Mouse (Mus musculus): ENCODE measurements around the gene Arfip1. TPM values are rescaled to one million over a fixed set of nuclear protein-coding genes. Genes with fewer than 3 reads are reported as not detected.

The Arfip1 gene
- polyA plus RNA-seq, 1 experiment from 2014 or later: 32.2 TPM

DNA sequence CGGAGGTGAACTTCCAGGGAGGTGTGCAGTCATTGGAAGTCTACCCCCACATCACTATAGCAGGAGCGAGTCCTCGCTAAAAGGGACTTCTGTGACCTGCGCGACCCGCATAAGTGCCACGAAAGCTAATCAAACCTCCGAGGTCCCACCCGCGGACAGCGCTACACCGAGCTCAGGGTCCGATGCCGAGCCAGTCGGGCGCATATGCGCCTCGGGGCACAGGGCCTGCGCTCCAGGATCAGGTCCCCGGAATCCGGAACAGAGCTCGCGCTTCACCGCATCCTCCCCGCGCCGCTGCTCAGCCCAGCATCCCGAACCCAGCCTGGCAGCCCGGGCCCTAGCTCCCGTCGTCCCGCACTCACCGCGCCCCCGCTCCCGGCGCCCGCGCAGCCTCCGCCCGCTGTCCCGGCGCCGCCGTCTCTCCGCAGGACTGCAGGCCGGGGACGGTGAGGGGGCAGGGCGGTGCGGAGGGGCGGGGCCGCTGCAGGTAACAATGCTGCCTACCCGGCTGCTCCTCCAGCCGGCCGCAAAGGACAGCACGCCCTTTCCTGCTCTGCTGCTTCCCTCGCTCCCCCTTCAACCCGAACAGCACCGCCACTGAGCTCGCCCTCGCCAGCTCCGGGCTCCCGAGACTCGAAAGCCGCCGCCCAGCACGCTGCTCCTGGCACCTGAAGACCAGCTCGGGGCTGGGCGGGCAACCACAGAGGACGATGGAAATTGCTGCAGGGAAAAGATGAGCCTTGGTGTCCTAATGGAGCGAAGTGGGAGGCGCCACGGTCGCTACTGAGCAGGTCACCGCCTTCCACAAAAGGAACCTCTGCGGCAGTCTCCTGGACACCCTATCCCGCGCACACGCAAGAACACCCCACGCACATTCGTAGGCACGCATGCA, 102.2 kb downstream of the Arfip1 start, which contains the start of gene Fhdc1:
Gene Fhdc1, minus strand, starts transcription at position 424 of the 892 bp plus-strand sequence.
- H3K9me3 ChIP-seq (replicated peaks): no peaks in the 10 kb centered on the region
- H3K36me3 ChIP-seq: no peaks in the 10 kb centered on the region
- peak within 1 kb of the TSS; percentile 77 for H3K27ac ChIP-seq (replicated peaks)
- peaks cover 84% of the 10 kb centered on the region for H3K27me3 ChIP-seq (ENCODE audit: low read depth, poor library complexity, severe bottlenecking)
- peak within 1 kb of the TSS; percentile 78 for H3K4me3 ChIP-seq
- DNase-seq (ENCODE audit: low spot score): peak; percentile 75
- under 1% methylated on average over 82 of the region's 82 CpGs for WGBS
- peaks cover 44% of the 10 kb centered on the region for H3K4me1 ChIP-seq

GRCm38 (mm10) chr3:84479293-84480005, 103.0 kb downstream of the Arfip1 start:
- H3K27ac ChIP-seq (replicated peaks): peak overlapping the region; percentile 77
- WGBS: under 1% methylated on average over 61 of the region's 61 CpGs

GRCm38 (mm10) chr3:84478896-84479292, 103.5 kb downstream of the Arfip1 start:
- 0 out of 2 replicates have a peak overlapping the region, but pooled peaks have one; percentile 77 for H3K27ac ChIP-seq (replicated peaks)
- peaks cover 43% of the 10 kb centered on the region for H3K4me1 ChIP-seq
- H3K36me3 ChIP-seq: no peaks in the 10 kb centered on the region
- H3K9me3 ChIP-seq (replicated peaks): no peaks in the 10 kb centered on the region
- H3K27me3 ChIP-seq (ENCODE audit: low read depth, poor library complexity, severe bottlenecking): peaks cover 88% of the 10 kb centered on the region
- DNase-seq (ENCODE audit: low spot score): no peak
- WGBS: 2% methylated on average over 12 of the region's 12 CpGs
- H3K4me3 ChIP-seq: peak overlapping the region; percentile 78

More at GRCm38 (mm10) chr3:84479293-84480005, 103.0 kb downstream of the Arfip1 start:
- H3K9me3 ChIP-seq (replicated peaks): no peaks in the 10 kb centered on the region
- peak; percentile 71 for DNase-seq (ENCODE audit: low spot score)
- H3K36me3 ChIP-seq: no peaks in the 10 kb centered on the region
- H3K27me3 ChIP-seq (ENCODE audit: low read depth, poor library complexity, severe bottlenecking): peaks cover 88% of the 10 kb centered on the region
- peaks cover 43% of the 10 kb centered on the region for H3K4me1 ChIP-seq
- peak overlapping the region; percentile 78 for H3K4me3 ChIP-seq

GRCm38 (mm10) chr3:84478195-84478594, 104.2 kb downstream of the Arfip1 start:
- 5% methylated on average over 7 of the region's 7 CpGs for WGBS
- no peak for DNase-seq (ENCODE audit: low spot score)
- H3K36me3 ChIP-seq: no peaks in the 10 kb centered on the region
- peaks cover 83% of the 10 kb centered on the region for H3K27me3 ChIP-seq (ENCODE audit: low read depth, poor library complexity, severe bottlenecking)
- peaks cover 50% of the 10 kb centered on the region for H3K4me1 ChIP-seq
- peak overlapping the region; percentile 78; the same call in 1 of the 2 replicates for H3K4me3 ChIP-seq
- H3K27ac ChIP-seq (replicated peaks): no peak overlapping the region
- H3K9me3 ChIP-seq (replicated peaks): no peaks in the 10 kb centered on the region

GRCm38 (mm10) chr3:84477498-84477897, 104.9 kb downstream of the Arfip1 start:
- no peaks in the 10 kb centered on the region for H3K9me3 ChIP-seq (replicated peaks)
- no peak overlapping the region for H3K4me3 ChIP-seq
- no peak overlapping the region for H3K27ac ChIP-seq (replicated peaks)
- H3K36me3 ChIP-seq: no peaks in the 10 kb centered on the region
- peaks cover 76% of the 10 kb centered on the region for H3K27me3 ChIP-seq (ENCODE audit: low read depth, poor library complexity, severe bottlenecking)
- 88% methylated on average over 1 of the region's 1 CpGs for WGBS
- DNase-seq (ENCODE audit: low spot score): no peak
- peaks cover 53% of the 10 kb centered on the region for H3K4me1 ChIP-seq

GRCm38 (mm10) chr3:84474981-84475775, 107.2 kb downstream of the Arfip1 start:
- H3K4me1 ChIP-seq: peaks cover 33% of the 10 kb centered on the region
- H3K9me3 ChIP-seq (replicated peaks): no peaks in the 10 kb centered on the region
- 92% methylated on average over 12 of the region's 12 CpGs for WGBS
- peaks cover 53% of the 10 kb centered on the region for H3K27me3 ChIP-seq (ENCODE audit: low read depth, poor library complexity, severe bottlenecking)
- no peak overlapping the region for H3K4me3 ChIP-seq
- DNase-seq (ENCODE audit: low spot score): no peak
- H3K36me3 ChIP-seq: no peaks in the 10 kb centered on the region
- no peak overlapping the region for H3K27ac ChIP-seq (replicated peaks)

DNA sequence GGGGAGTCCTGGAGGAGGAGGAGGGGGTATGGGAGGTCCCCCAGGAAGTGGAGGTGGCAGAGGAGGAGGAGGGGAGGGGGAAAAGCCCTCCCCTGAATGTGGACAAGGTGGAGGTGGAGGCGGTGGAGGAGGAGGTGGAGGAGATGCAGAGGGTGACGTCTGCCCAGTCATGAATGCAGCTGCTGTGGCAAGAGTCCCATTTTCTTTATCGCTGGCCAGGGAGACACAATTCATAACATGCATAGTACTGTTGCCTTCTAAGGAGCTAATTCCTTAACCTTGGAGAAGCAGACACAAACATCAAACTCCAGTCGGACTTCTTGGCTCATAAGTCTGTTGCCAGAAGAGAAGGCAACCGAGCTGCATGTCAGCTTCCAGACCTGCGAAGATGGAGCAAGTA, 108.0 kb downstream of the Arfip1 start:
- H3K27ac ChIP-seq (replicated peaks): no peak overlapping the region
- DNase-seq (ENCODE audit: low spot score): no peak
- H3K9me3 ChIP-seq (replicated peaks): no peaks in the 10 kb centered on the region
- H3K27me3 ChIP-seq (ENCODE audit: low read depth, poor library complexity, severe bottlenecking): peaks cover 45% of the 10 kb centered on the region
- H3K4me1 ChIP-seq: peaks cover 26% of the 10 kb centered on the region
- no peak overlapping the region for H3K4me3 ChIP-seq
- WGBS: 86% methylated on average over 6 of the region's 6 CpGs
- H3K36me3 ChIP-seq: no peaks in the 10 kb centered on the region

GRCm38 (mm10) chr3:84472955-84473354, 109.5 kb downstream of the Arfip1 start:
- WGBS: 74% methylated on average over 5 of the region's 5 CpGs
- Histone ChIP-seq H3K27me3 (ENCODE audit: low read depth, poor library complexity, severe bottlenecking) (peaks cover 35% of the 10 kb centered on the region), H3K27ac (replicated peaks) (no peak overlapping the region), H3K4me1 (peaks cover 17% of the 10 kb centered on the region), H3K9me3 (replicated peaks) (no peaks in the 10 kb centered on the region), H3K36me3 (no peaks in the 10 kb centered on the region), H3K4me3 (no peak overlapping the region)
- no peak for DNase-seq (ENCODE audit: low spot score)

GRCm38 (mm10) chr3:84472527-84472926, 109.9 kb downstream of the Arfip1 start:
- no peak overlapping the region for H3K27ac ChIP-seq (replicated peaks)
- no peak overlapping the region for H3K4me3 ChIP-seq
- H3K27me3 ChIP-seq (ENCODE audit: low read depth, poor library complexity, severe bottlenecking): peaks cover 31% of the 10 kb centered on the region
- no peak for DNase-seq (ENCODE audit: low spot score)
- H3K36me3 ChIP-seq: no peaks in the 10 kb centered on the region
- no peaks in the 10 kb centered on the region for H3K9me3 ChIP-seq (replicated peaks)
- H3K4me1 ChIP-seq: peaks cover 21% of the 10 kb centered on the region
- WGBS: 67% methylated on average over 3 of the region's 3 CpGs

DNA sequence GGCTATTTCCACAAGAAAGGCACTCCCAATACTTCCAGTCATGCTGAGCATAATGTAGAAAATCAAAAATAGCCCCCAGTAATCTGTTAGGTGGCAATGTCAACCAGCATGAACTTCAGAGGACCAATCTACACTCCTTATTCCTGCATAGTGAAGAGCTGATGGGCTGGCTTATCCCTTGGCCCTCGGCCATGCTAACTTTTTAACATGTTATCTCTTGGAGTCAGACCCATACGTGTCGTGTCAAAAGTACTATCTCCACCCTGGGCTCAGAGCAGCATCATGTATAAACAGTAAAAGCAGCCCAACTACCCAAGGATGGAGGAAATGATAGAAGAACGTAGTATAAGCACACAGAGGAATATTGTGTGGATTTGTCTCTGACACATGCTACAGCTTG, 111.3 kb downstream of the Arfip1 start:
- no peak overlapping the region for H3K4me3 ChIP-seq
- no peak overlapping the region for H3K27ac ChIP-seq (replicated peaks)
- no peaks in the 10 kb centered on the region for H3K9me3 ChIP-seq (replicated peaks)
- WGBS: 89% methylated on average over 4 of the region's 4 CpGs
- no peak for DNase-seq (ENCODE audit: low spot score)
- no peaks in the 10 kb centered on the region for H3K36me3 ChIP-seq
- peaks cover 24% of the 10 kb centered on the region for H3K4me1 ChIP-seq
- H3K27me3 ChIP-seq (ENCODE audit: low read depth, poor library complexity, severe bottlenecking): peaks cover 17% of the 10 kb centered on the region

DNA sequence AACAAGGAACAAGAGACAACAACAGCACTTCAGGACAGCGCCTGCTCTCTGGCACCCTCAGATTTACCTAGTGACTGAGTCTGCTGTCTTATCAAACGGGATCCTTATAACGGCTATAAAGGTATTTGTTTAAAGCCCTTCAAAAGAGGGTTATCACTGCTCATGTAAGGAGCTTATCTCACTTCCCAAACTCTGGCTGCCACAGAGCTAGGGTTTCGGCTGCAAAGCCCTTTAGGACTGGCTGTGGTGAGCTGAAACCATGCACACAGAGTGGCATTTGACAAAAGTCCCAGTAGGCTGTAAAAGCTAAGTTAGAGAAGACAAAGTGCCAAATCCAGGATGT, 114.3 kb downstream of the Arfip1 start:
- Histone ChIP-seq H3K4me3 (no peak overlapping the region), H3K9me3 (replicated peaks) (no peaks in the 10 kb centered on the region), H3K4me1 (peaks cover 20% of the 10 kb centered on the region), H3K27me3 (ENCODE audit: low read depth, poor library complexity, severe bottlenecking) (peaks cover 4% of the 10 kb centered on the region; the same call in 1 of the 2 replicates), H3K27ac (replicated peaks) (0 out of 2 replicates have a peak overlapping the region, but pooled peaks have one; percentile 52), H3K36me3 (no peaks in the 10 kb centered on the region)
- DNase-seq (ENCODE audit: low spot score): no peak
- WGBS: 22% methylated on average over 4 of the region's 4 CpGs

- 0 out of 2 replicates have a peak overlapping the region, but pooled peaks have one; percentile 52 for H3K27ac ChIP-seq (replicated peaks)
- no peaks in the 10 kb centered on the region for H3K36me3 ChIP-seq
- DNase-seq (ENCODE audit: low spot score): peak; percentile 34
- H3K27me3 ChIP-seq (ENCODE audit: low read depth, poor library complexity, severe bottlenecking): peaks cover 4% of the 10 kb centered on the region; the same call in 1 of the 2 replicates
- H3K9me3 ChIP-seq (replicated peaks): no peaks in the 10 kb centered on the region
- WGBS: 66% methylated on average over 10 of the region's 10 CpGs
- no peak overlapping the region for H3K4me3 ChIP-seq
- peaks cover 17% of the 10 kb centered on the region for H3K4me1 ChIP-seq
Observed at GRCm38 (mm10) chr3:84467419-84468110, 114.9 kb downstream of the Arfip1 start.
